Mouse (Mus musculus) MEL (cell line): ENCODE results near the gene Nfkbib. TPM values are rescaled to one million over a fixed set of nuclear protein-coding genes. Genes with fewer than 3 reads are reported as not detected.

Experiments used
- DNase-seq: peaks from one replicate; pipeline ENCODE4 v3.0.0; 2011; ENCODE audit warnings: low read depth, low spot score
- H3K27ac ChIP-seq: 2 replicates; pipeline ENCODE4 v1.5.1; 2012; ENCODE audit warnings: low read depth, mild to moderate bottlenecking, control low read depth, low read length, moderate library complexity; ENCODE audit not compliant: control insufficient read depth
- H3K27me3 ChIP-seq, 2 experiments: fragments of 150-350 bp in 1 of 2; sonication (generic) in 1 of 2; 2 replicates each; pipeline ENCODE4 v1.6.1; 2012; ENCODE audit warnings: low read length in 2 of 2, mild to moderate bottlenecking in 2 of 2, improper control_type of control experiment in 1 of 2, moderate library complexity in 1 of 2; ENCODE audit not compliant: insufficient read depth in 2 of 2, control insufficient read depth in 1 of 2
- H3K36me3 ChIP-seq, 2 experiments: 2 replicates each; pipeline ENCODE4 v1.6.1; 2012 to 2014; ENCODE audit warnings: low read length in 2 of 2, improper control_type of control experiment in 1 of 2, inconsistent platforms in 1 of 2, mild to moderate bottlenecking in 1 of 2; ENCODE audit not compliant: insufficient read depth in 2 of 2, control insufficient read depth in 1 of 2
- H3K4me1 ChIP-seq, 2 experiments: fragments of 150-350 bp in 1 of 2; sonication (generic) in 1 of 2; 2 replicates each; pipeline ENCODE4 v1.6.1; 2012; ENCODE audit warnings: low read length in 2 of 2, improper control_type of control experiment in 1 of 2, mild to moderate bottlenecking in 1 of 2; ENCODE audit not compliant: insufficient read depth in 2 of 2, control insufficient read depth in 1 of 2
- H3K4me3 ChIP-seq, 2 experiments: fragments of 150-350 bp in 1 of 2; sonication (generic) in 1 of 2; 2 replicates each; pipeline ENCODE4 v1.5.1; 2012; ENCODE audit warnings: low read depth in 2 of 2, low read length in 2 of 2, mild to moderate bottlenecking in 2 of 2, moderate library complexity in 2 of 2, control low read depth in 1 of 2, improper control_type of control experiment in 1 of 2; ENCODE audit not compliant: control insufficient read depth in 1 of 2, insufficient read depth in 1 of 2
- H3K79me2 ChIP-seq: 2 replicates; pipeline ENCODE4 v1.6.1; 2012; ENCODE audit warnings: mild to moderate bottlenecking, low read length, moderate library complexity; ENCODE audit not compliant: control insufficient read depth, poor library complexity, insufficient read depth
- H3K9ac ChIP-seq: 2 replicates; pipeline ENCODE4 v1.6.1; 2012; ENCODE audit warnings: low read depth, mild to moderate bottlenecking, control low read depth, low read length, moderate library complexity; ENCODE audit not compliant: control insufficient read depth, poor library complexity, severe bottlenecking
- H3K9me3 ChIP-seq: fragments of 150-350 bp; sonication (generic); replicated peaks from 2 replicates; pipeline ENCODE4 v1.6.1; 2012; ENCODE audit warnings: mild to moderate bottlenecking, low read length, improper control_type of control experiment, moderate library complexity; ENCODE audit not compliant: insufficient read depth
- CHD1 ChIP-seq: IDR thresholded peaks from 2 replicates; pipeline ENCODE4 v1.6.1; 2012; ENCODE audit warnings: low read depth, mild to moderate bottlenecking, inconsistent platforms, low read length, improper control_type of control experiment
- CHD2 ChIP-seq: IDR thresholded peaks from 2 replicates; pipeline ENCODE4 v1.6.1; 2011; ENCODE audit warnings: low read length, improper control_type of control experiment
- CTCF ChIP-seq, 3 experiments: IDR thresholded peaks in 2 of 3; conservative IDR thresholded peaks in 1 of 3; 2 replicates each; pipeline ENCODE4 v1.5.1; 2011 to 2012; ENCODE audit warnings: low read length in 3 of 3, low read depth in 2 of 3, mild to moderate bottlenecking in 2 of 3, improper control_type of control experiment in 1 of 3, inconsistent platforms in 1 of 3, mixed read lengths in 1 of 3, moderate library complexity in 1 of 3; ENCODE audit not compliant: control insufficient read depth in 1 of 3, insufficient read depth in 1 of 3, poor library complexity in 1 of 3, severe bottlenecking in 1 of 3
- EP300 ChIP-seq, 2 experiments: IDR thresholded peaks; 2 replicates each; pipeline ENCODE4 v1.6.1; 2011; ENCODE audit warnings: improper control_type of control experiment in 2 of 2, low read length in 2 of 2, low read depth in 1 of 2, mild to moderate bottlenecking in 1 of 2
- GABPA ChIP-seq: IDR thresholded peaks from 2 replicates; pipeline ENCODE4 v1.6.1; 2012; ENCODE audit warnings: low read depth, mild to moderate bottlenecking, inconsistent platforms, low read length, improper control_type of control experiment, moderate library complexity
- HCFC1 ChIP-seq: IDR thresholded peaks from 2 replicates; pipeline ENCODE4 v1.6.1; 2012; ENCODE audit warnings: low read depth, mild to moderate bottlenecking, inconsistent platforms, low read length, improper control_type of control experiment, moderate library complexity
- MAX ChIP-seq: IDR thresholded peaks from 2 replicates; pipeline ENCODE4 v1.6.1; 2011; ENCODE audit warnings: low read length, improper control_type of control experiment
- MAZ ChIP-seq: IDR thresholded peaks from 2 replicates; pipeline ENCODE4 v1.6.1; 2012; ENCODE audit warnings: low read depth, mild to moderate bottlenecking, inconsistent platforms, low read length, improper control_type of control experiment
- MYB ChIP-seq: IDR thresholded peaks from 2 replicates; pipeline ENCODE4 v1.6.1; 2011; ENCODE audit warnings: mild to moderate bottlenecking, low read depth, low read length, improper control_type of control experiment
- MYC ChIP-seq: IDR thresholded peaks from 2 replicates; pipeline ENCODE4 v1.6.1; 2011; ENCODE audit warnings: low read depth, mild to moderate bottlenecking, low read length, improper control_type of control experiment, moderate library complexity
- NRF1 ChIP-seq: IDR thresholded peaks from 2 replicates; pipeline ENCODE4 v1.6.1; 2014; ENCODE audit warnings: low read depth, mild to moderate bottlenecking, inconsistent platforms, low read length, improper control_type of control experiment, moderate library complexity; ENCODE audit not compliant: poor library complexity, insufficient read depth, severe bottlenecking
- POLR2A ChIP-seq, 2 experiments: IDR thresholded peaks; 2 replicates each; pipeline ENCODE4 v1.6.1; 2011 to 2012; ENCODE audit warnings: low read length in 2 of 2, mild to moderate bottlenecking in 2 of 2, control low read depth in 1 of 2, improper control_type of control experiment in 1 of 2, low read depth in 1 of 2, moderate library complexity in 1 of 2; ENCODE audit not compliant: control insufficient read depth in 1 of 2, insufficient read depth in 1 of 2, poor library complexity in 1 of 2
- RAD21 ChIP-seq: IDR thresholded peaks from 2 replicates; pipeline ENCODE4 v1.6.1; 2011; ENCODE audit warnings: mild to moderate bottlenecking, low read depth, low read length, improper control_type of control experiment
- SIN3A ChIP-seq: IDR thresholded peaks from 2 replicates; pipeline ENCODE4 v1.6.1; 2012; ENCODE audit warnings: low read length, improper control_type of control experiment, inconsistent platforms
- TBP ChIP-seq: IDR thresholded peaks from 2 replicates; pipeline ENCODE4 v1.8.0; 2011; ENCODE audit warnings: low read depth, low read length, improper control_type of control experiment
- UBTF ChIP-seq: IDR thresholded peaks from 2 replicates; pipeline ENCODE4 v1.6.1; 2012; ENCODE audit warnings: low read depth, mild to moderate bottlenecking, inconsistent platforms, low read length, improper control_type of control experiment, moderate library complexity, borderline replicate concordance; ENCODE audit not compliant: insufficient read depth
- USF1 ChIP-seq: IDR thresholded peaks from 2 replicates; pipeline ENCODE4 v1.6.1; 2014; ENCODE audit warnings: low read depth, mild to moderate bottlenecking, inconsistent platforms, low read length, improper control_type of control experiment, moderate library complexity
- ZKSCAN1 ChIP-seq: IDR thresholded peaks from 2 replicates; pipeline ENCODE4 v1.6.1; 2012; ENCODE audit warnings: low read depth, mild to moderate bottlenecking, inconsistent platforms, low read length, improper control_type of control experiment, moderate library complexity
- ZNF384 ChIP-seq: IDR thresholded peaks from 2 replicates; pipeline ENCODE4 v1.6.1; 2012; ENCODE audit warnings: low read depth, mild to moderate bottlenecking, inconsistent platforms, low read length, improper control_type of control experiment
- polyA plus RNA-seq, 2 experiments: library from polyadenylated mRNA; stranded (reverse) in 1 of 2; unstranded in 1 of 2; fragments of >175 nt in 1 of 2; fragments of >200 nt in 1 of 2; gene quantifications; 2 replicates each; pipeline versions ENCODE4 v1.2.1 to v1.2.4; 2012; ENCODE audit warnings: low replicate concordance in 2 of 2, low read depth in 1 of 2; ENCODE audit not compliant: insufficient read length in 2 of 2, insufficient read depth in 1 of 2, missing spikeins in 1 of 2
- total RNA-seq: library from RNA; depleted of rRNA; stranded (reverse); fragments of 300-350 nt; gene quantifications from 2 replicates; pipeline ENCODE4 v1.2.3, GENCODE M21; 2012

The Nfkbib gene
- total and polyA plus RNA-seq, 3 experiments, result 32.9 to 52.7 TPM; not detected in 1

DNA sequence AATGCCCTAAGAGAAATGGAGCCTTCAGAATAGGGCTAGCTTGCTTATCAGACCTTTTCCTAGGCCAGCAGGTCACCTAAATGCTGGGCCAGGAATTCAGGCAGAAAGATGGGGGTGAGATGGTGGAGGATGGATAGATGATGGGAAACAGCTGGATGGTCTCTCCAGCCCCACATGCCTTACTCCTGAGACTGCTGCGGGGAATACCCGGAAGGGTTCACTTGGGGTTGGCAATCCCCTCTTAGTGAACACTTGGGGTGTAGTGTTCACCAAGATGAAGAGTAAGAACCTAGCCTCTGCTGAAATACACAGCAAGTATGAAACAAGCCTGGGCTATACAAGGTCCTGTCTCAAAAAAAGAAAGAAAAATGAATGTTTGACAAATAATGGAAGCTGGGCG, 21.9 kb upstream of the Nfkbib start:
- Histone ChIP-seq H3K9me3 (no peaks in the 10 kb centered on the region), H3K79me2 (no peaks in the 10 kb centered on the region), H3K36me3 (no peaks in the 10 kb centered on the region), H3K4me3 (no peak overlapping the region), H3K4me1 (no peaks in the 10 kb centered on the region), H3K9ac (no peak overlapping the region), H3K27ac (no peak overlapping the region), H3K27me3 (no peaks in the 10 kb centered on the region)
- DNase-seq, result no peak
- TF ChIP-seq UBTF (no peak), CHD2 (no peak), TBP (no peak), MYB (no peak), CHD1 (no peak)

DNA sequence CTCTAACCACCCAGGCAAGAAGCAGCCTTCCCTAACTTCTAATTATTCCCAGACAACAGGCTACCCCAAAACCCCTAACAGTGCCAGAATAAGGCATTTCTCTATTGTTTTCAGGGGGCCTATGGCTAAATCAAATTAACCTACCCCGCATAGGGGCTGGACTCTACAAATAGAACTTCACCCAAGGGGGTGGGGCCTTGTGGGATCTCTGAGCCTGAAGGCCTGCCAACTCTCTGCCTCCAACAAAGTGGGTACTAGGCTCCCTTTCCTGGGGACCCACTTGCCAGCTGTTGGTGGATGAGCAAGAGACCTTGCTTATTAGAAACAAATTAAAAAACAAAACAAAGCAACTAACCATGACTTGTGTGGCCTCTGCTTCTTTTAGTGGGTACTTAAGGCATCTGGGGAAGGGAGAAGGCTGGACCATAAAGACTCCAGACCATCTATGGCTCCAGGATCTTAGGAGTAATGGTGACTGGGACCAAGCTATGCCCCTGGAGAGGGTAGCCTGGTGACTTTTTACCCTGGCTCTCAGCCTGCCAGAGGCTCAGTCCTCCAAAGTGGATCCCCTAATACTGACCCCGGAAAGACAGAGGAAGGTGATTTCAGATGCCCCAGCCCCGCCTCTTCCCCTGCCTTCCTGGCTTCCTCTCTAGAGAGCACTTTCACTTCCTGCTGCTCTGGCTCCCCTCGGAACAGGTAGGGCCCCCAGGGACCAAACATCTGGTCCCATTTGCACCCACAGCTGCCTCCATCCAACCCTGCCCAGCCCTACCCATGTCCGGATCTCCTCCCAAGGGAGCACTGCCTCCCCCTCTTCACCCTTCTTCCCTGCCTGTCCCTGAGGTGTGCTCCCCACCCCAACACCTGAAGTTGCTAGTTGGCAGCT, 21.2 kb upstream of the Nfkbib start, which contains the start of gene Rinl:
TSS of gene Rinl (plus strand) at position 663 of the 889 bp plus-strand sequence.
- TF ChIP-seq POLR2A (IDR thresholded peaks at IDR 0.05; ENCODE audit: control insufficient read depth in 1 of 2, insufficient read depth in 1 of 2, low read depth in 1 of 2, low read length in 2 of 2, poor library complexity in 1 of 2) (no peak), GABPA (no peak), SIN3A (no peak), USF1 (no peak), MYC (no peak), ZKSCAN1 (no peak), CTCF (IDR thresholded peaks at IDR 0.05 in 2 of 3, conservative IDR thresholded peaks at IDR 0.05 in 1 of 3; ENCODE audit: control insufficient read depth in 1 of 3, insufficient read depth in 1 of 3, low read depth in 2 of 3, low read length in 3 of 3, poor library complexity in 1 of 3, severe bottlenecking in 1 of 3) (no peak), HCFC1 (no peak), UBTF (no peak), TBP (no peak), RAD21 (no peak), EP300 (IDR thresholded peaks at IDR 0.05; ENCODE audit: low read depth in 1 of 2, low read length in 2 of 2) (no peak), MAX (no peak), NRF1 (no peak), MAZ (no peak), ZNF384 (no peak)
- H3K4me1 ChIP-seq, result no peaks in the 10 kb centered on the region
- no peaks in the 10 kb centered on the region for H3K9me3 ChIP-seq
- DNase-seq, result no peak
- no peaks in the 10 kb centered on the region for H3K36me3 ChIP-seq
- H3K9ac ChIP-seq, result no peak within 1 kb of the TSS
- H3K27ac ChIP-seq, result no peak within 1 kb of the TSS
- H3K27me3 ChIP-seq, result no peaks in the 10 kb centered on the region
- no peak within 1 kb of the TSS for H3K4me3 ChIP-seq
- no peaks in the 10 kb centered on the region for H3K79me2 ChIP-seq
